Mouse (Mus musculus): ENCODE results near the gene Agfg1. TPM values are rescaled to one million over a fixed set of nuclear protein-coding genes. Genes with fewer than 3 reads are reported as not detected.

Agfg1 gene
- polyA plus RNA-seq, 1 experiment from 2014 or later = 44.6 TPM

DNA sequence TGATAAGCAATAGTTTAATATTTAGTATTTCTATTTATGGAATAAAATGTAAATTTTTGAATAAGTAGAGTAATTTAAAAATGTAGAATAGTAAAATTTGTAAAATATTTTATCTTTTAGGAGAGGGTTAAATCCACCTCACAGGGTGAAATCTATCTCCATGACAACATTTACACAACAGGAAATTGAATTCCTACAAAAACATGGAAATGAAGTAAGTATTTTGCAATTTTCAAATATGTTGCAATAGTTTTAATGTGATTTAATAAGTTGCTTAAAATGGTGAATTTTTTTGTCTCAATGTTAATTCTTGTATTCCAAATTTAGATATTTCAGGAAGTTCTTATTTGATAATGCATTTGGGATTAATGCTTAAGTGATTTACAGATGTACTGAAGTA, 19.0 kb downstream of the Agfg1 start:
- Histone ChIP-seq H3K4me3 (ENCODE audit: control insufficient read depth in 1 of 2, insufficient read depth in 1 of 2, low read depth in 1 of 2, low read length in 2 of 2) (no peak overlapping the region), H3K4me2 (ENCODE audit: low read length) (no peak overlapping the region), H3K36me3 (ENCODE audit: control insufficient read depth, insufficient read depth, low read length) (peaks cover 23% of the 10 kb centered on the region), H3K9me3 (ENCODE audit: control insufficient read depth, low read length) (no peaks in the 10 kb centered on the region), H3K27ac (replicated peaks in 1 of 2; ENCODE audit: control insufficient read depth in 1 of 2, insufficient read depth in 1 of 2, low read depth in 2 of 2, low read length in 2 of 2) (no peak overlapping the region), H3K27me3 (ENCODE audit: control insufficient read depth, insufficient read depth, low read length) (no peaks in the 10 kb centered on the region), H3K9ac (ENCODE audit: low read length) (no peak overlapping the region), H3K4me1 (ENCODE audit: control insufficient read depth in 2 of 2, insufficient read depth in 2 of 2, low read length in 2 of 2) (no peaks in the 10 kb centered on the region)
- no peak for ATAC-seq (ENCODE audit: insufficient number of reproducible peaks, insufficient read depth, low FRiP score, low read depth)

DNA sequence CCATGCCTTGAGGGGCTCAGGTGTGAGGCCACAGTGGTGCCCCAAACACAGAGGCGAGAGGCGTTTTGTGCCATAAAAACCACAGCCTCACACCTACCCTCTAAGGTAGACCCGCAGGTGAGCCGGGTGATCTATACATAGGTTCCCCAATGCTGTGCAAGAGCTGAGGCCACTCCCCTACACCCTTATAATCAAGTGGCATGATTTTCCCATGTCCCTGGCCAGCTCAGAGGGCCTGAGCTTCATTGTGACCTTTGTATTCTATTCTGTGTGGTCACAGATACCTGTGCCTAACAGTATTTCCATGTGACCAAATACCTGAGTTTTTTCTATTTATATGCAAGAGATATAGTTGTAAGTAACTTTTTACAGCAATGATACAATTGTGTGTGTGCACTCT, 21.1 kb downstream of the Agfg1 start:
- Histone ChIP-seq H3K36me3 (ENCODE audit: control insufficient read depth, insufficient read depth, low read length) (peaks cover 23% of the 10 kb centered on the region), H3K27ac (replicated peaks in 1 of 2; ENCODE audit: control insufficient read depth in 1 of 2, insufficient read depth in 1 of 2, low read depth in 2 of 2, low read length in 2 of 2) (no peak overlapping the region), H3K9me3 (ENCODE audit: control insufficient read depth, low read length) (no peaks in the 10 kb centered on the region), H3K4me3 (ENCODE audit: control insufficient read depth in 1 of 2, insufficient read depth in 1 of 2, low read depth in 1 of 2, low read length in 2 of 2) (no peak overlapping the region), H3K4me1 (ENCODE audit: control insufficient read depth in 2 of 2, insufficient read depth in 2 of 2, low read length in 2 of 2) (no peaks in the 10 kb centered on the region), H3K9ac (ENCODE audit: low read length) (no peak overlapping the region), H3K4me2 (ENCODE audit: low read length) (no peak overlapping the region), H3K27me3 (ENCODE audit: control insufficient read depth, insufficient read depth, low read length) (no peaks in the 10 kb centered on the region)
- no peak for ATAC-seq (ENCODE audit: insufficient number of reproducible peaks, insufficient read depth, low FRiP score, low read depth)
- 93% methylated on average over 4 of the region's 4 CpGs for WGBS

DNA sequence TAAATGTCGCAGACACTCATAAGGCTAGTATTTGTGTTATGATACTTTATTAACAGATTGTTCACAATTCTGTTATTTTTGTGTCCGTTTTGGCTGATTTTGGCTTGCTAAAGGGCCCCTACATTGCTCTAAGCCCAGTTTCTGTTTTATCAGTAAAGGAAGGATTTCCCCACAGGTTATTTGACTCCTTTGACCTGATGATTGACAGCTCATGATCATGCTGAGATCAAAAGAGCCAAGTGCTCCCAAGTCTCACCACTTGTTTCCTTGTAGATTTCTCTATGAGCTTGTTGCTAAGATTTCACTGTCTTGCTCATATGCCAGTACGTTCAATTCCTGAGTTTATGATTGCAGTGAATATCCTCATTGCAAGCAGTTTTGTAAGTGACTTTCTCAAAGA, 30.9 kb downstream of the Agfg1 start:
- Histone ChIP-seq H3K4me2 (ENCODE audit: low read length) (no peak overlapping the region), H3K9ac (ENCODE audit: low read length) (no peak overlapping the region), H3K4me1 (ENCODE audit: control insufficient read depth in 2 of 2, insufficient read depth in 2 of 2, low read length in 2 of 2) (peaks cover 0 to 15% of the 10 kb centered on the region in 2 experiments; a peak in 3 of 4 replicates), H3K27me3 (ENCODE audit: control insufficient read depth, insufficient read depth, low read length) (no peaks in the 10 kb centered on the region), H3K36me3 (ENCODE audit: control insufficient read depth, insufficient read depth, low read length) (peaks cover 22% of the 10 kb centered on the region), H3K4me3 (ENCODE audit: control insufficient read depth in 1 of 2, insufficient read depth in 1 of 2, low read depth in 1 of 2, low read length in 2 of 2) (no peak overlapping the region), H3K9me3 (ENCODE audit: control insufficient read depth, low read length) (no peaks in the 10 kb centered on the region), H3K27ac (replicated peaks in 1 of 2; ENCODE audit: control insufficient read depth in 1 of 2, insufficient read depth in 1 of 2, low read depth in 2 of 2, low read length in 2 of 2) (no peak overlapping the region)
- WGBS = 80% methylated on average over 3 of the region's 3 CpGs
- no peak for ATAC-seq (ENCODE audit: insufficient number of reproducible peaks, insufficient read depth, low FRiP score, low read depth)

DNA sequence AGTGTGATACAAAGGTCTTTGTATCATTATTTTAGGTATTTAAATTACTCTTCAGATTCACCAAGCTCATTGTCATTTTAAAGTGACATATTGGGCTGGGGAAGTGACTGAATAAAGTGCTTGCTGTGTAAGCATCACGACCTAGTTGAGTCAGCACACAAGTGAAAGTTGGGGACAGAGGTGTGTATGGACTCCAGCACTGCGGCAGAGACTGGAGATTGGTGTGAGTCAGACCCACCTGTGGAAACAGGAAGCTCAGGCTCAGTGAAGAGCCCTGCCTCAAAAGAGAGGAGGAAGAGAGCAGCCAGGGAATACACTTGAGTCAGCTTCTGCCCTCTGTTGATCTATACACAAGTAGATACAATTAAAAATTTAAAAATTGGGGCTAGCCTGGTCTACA, 39.9 kb downstream of the Agfg1 start:
- H3K36me3 ChIP-seq (ENCODE audit: control insufficient read depth, insufficient read depth, low read length) = peaks cover 71% of the 10 kb centered on the region
- 69% methylated on average over 2 of the region's 2 CpGs for whole genome bisulfite sequencing
- no peak overlapping the region for H3K4me3 ChIP-seq (ENCODE audit: control insufficient read depth in 1 of 2, insufficient read depth in 1 of 2, low read depth in 1 of 2, low read length in 2 of 2)
- no peak overlapping the region for H3K4me2 ChIP-seq (ENCODE audit: low read length)
- H3K27me3 ChIP-seq (ENCODE audit: control insufficient read depth, insufficient read depth, low read length) = no peaks in the 10 kb centered on the region
- no peak overlapping the region for H3K9ac ChIP-seq (ENCODE audit: low read length)
- no peaks in the 10 kb centered on the region for H3K9me3 ChIP-seq (ENCODE audit: control insufficient read depth, low read length)
- no peaks in the 10 kb centered on the region for H3K4me1 ChIP-seq (ENCODE audit: control insufficient read depth in 2 of 2, insufficient read depth in 2 of 2, low read length in 2 of 2)
- no peak for ATAC-seq (ENCODE audit: insufficient number of reproducible peaks, insufficient read depth, low FRiP score, low read depth)
- H3K27ac ChIP-seq (replicated peaks in 1 of 2; ENCODE audit: control insufficient read depth in 1 of 2, insufficient read depth in 1 of 2, low read depth in 2 of 2, low read length in 2 of 2) = no peak overlapping the region

DNA sequence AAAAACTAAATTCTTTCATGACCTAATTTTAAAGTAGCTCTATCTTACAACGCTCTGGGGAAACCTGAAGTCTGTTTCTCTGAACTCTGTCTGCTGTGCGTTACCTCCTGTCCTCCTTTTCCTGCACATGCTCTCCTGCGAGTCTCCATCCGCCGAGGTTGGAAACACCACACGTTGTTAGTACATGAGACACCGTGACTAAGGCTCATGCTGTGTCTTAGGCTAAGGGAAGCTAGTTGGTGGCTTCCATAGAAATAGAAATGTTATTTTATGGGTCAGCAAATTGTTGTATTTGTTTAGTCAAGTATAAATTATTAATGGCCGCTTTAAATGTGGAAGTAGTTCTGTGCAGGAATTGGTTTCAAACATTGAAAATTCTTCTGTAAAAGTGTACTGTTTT, 40.9 kb downstream of the Agfg1 start:
- WGBS = 86% methylated on average over 8 of the region's 8 CpGs
- Histone ChIP-seq H3K9me3 (ENCODE audit: control insufficient read depth, low read length) (no peaks in the 10 kb centered on the region), H3K9ac (ENCODE audit: low read length) (no peak overlapping the region), H3K4me1 (ENCODE audit: control insufficient read depth in 2 of 2, insufficient read depth in 2 of 2, low read length in 2 of 2) (no peaks in the 10 kb centered on the region), H3K27ac (replicated peaks in 1 of 2; ENCODE audit: control insufficient read depth in 1 of 2, insufficient read depth in 1 of 2, low read depth in 2 of 2, low read length in 2 of 2) (no peak overlapping the region), H3K4me3 (ENCODE audit: control insufficient read depth in 1 of 2, insufficient read depth in 1 of 2, low read depth in 1 of 2, low read length in 2 of 2) (no peak overlapping the region), H3K27me3 (ENCODE audit: control insufficient read depth, insufficient read depth, low read length) (no peaks in the 10 kb centered on the region), H3K4me2 (ENCODE audit: low read length) (no peak overlapping the region), H3K36me3 (ENCODE audit: control insufficient read depth, insufficient read depth, low read length) (peaks cover 79% of the 10 kb centered on the region)
- no peak for ATAC-seq (ENCODE audit: insufficient number of reproducible peaks, insufficient read depth, low FRiP score, low read depth)

DNA sequence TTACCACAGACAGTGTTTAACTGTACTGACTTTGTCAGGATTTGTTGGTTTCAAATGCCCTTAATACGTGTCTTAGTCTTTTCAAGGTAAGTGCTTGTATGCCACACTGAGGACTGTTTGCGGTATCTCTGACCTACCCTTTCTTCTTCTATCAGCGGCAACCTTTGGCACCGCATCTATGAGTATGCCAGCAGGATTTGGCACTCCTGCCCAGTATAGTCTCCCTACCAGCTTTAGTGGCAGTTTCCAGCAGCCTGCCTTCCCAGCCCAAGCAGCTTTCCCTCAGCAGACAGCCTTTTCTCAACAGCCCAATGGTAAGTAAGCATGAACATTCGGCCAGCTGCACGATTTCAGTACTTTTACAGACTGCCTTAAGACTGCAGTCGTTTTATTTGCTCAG, 54.0 kb downstream of the Agfg1 start:
- ATAC-seq (ENCODE audit: insufficient number of reproducible peaks, insufficient read depth, low FRiP score, low read depth) = no peak

DNA sequence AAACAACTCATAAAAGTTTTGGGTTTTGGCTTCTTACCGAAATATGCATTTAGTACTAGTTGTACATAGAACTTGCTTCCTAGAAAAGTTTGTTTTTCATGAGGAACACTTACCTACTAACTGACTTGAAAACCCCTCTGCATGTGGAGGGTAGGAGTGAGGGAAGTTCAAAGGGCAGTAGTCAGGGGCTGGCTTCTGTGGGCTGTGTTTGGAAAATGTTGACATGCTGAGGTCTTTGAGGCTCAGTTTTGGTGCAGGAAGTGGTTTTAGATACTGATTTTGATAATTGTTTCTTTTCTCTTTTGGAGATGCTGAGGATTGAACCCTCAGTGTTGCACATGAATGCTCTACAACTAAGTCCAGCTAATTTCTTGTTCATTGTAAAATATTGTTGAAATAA, 61.3 kb downstream of the Agfg1 start:
- H3K4me3 ChIP-seq (ENCODE audit: control insufficient read depth in 1 of 2, insufficient read depth in 1 of 2, low read depth in 1 of 2, low read length in 2 of 2) = no peak overlapping the region
- H3K4me1 ChIP-seq (ENCODE audit: control insufficient read depth in 2 of 2, insufficient read depth in 2 of 2, low read length in 2 of 2) = 0 out of 4 replicates have a peak, but pooled peaks cover 0 to 2% of the 10 kb centered on the region in 2 experiments
- no peaks in the 10 kb centered on the region for H3K27me3 ChIP-seq (ENCODE audit: control insufficient read depth, insufficient read depth, low read length)
- WGBS = 98% methylated on average over 1 of the region's 1 CpGs
- no peak overlapping the region for H3K27ac ChIP-seq (replicated peaks in 1 of 2; ENCODE audit: control insufficient read depth in 1 of 2, insufficient read depth in 1 of 2, low read depth in 2 of 2, low read length in 2 of 2)
- no peak overlapping the region for H3K4me2 ChIP-seq (ENCODE audit: low read length)
- ATAC-seq (ENCODE audit: insufficient number of reproducible peaks, insufficient read depth, low FRiP score, low read depth) = no peak
- no peak overlapping the region for H3K9ac ChIP-seq (ENCODE audit: low read length)
- H3K9me3 ChIP-seq (ENCODE audit: control insufficient read depth, low read length) = no peaks in the 10 kb centered on the region
- H3K36me3 ChIP-seq (ENCODE audit: control insufficient read depth, insufficient read depth, low read length) = peaks cover 60% of the 10 kb centered on the region

More for the DNA sequence above, 54.0 kb downstream of the Agfg1 start:
- no peak overlapping the region for H3K9ac ChIP-seq (ENCODE audit: low read length)
- no peak overlapping the region for H3K27ac ChIP-seq (replicated peaks in 1 of 2; ENCODE audit: control insufficient read depth in 1 of 2, insufficient read depth in 1 of 2, low read depth in 2 of 2, low read length in 2 of 2)
- no peaks in the 10 kb centered on the region for H3K9me3 ChIP-seq (ENCODE audit: control insufficient read depth, low read length)
- no peaks in the 10 kb centered on the region for H3K27me3 ChIP-seq (ENCODE audit: control insufficient read depth, insufficient read depth, low read length)
- 94% methylated on average over 7 of the region's 7 CpGs for WGBS
- H3K36me3 ChIP-seq (ENCODE audit: control insufficient read depth, insufficient read depth, low read length) = peaks cover 79% of the 10 kb centered on the region
- H3K4me3 ChIP-seq (ENCODE audit: control insufficient read depth in 1 of 2, insufficient read depth in 1 of 2, low read depth in 1 of 2, low read length in 2 of 2) = no peak overlapping the region
- no peak overlapping the region for H3K4me2 ChIP-seq (ENCODE audit: low read length)
- H3K4me1 ChIP-seq (ENCODE audit: control insufficient read depth in 2 of 2, insufficient read depth in 2 of 2, low read length in 2 of 2) = no peaks in the 10 kb centered on the region

DNA sequence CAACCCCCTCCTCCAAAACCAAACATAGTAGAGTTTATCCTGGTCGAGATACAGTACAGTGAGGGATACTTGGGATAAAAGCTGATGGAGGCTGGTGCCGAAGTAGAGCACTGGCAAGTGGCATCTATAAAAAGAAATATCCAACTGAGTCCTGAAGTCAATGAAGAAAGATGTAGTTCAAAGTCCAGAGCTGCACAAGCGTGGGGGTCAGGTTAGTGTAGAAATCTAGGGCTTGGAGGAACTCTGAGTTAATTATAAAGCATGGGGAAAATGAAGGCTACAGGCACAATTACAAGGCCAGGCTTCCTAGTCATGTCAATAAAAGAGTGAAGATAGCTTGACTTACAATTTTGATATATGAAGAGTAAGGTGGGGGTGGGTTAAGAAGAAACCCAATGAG, 61.9 kb downstream of the Agfg1 start:
- H3K9ac ChIP-seq (ENCODE audit: low read length) = no peak overlapping the region
- H3K9me3 ChIP-seq (ENCODE audit: control insufficient read depth, low read length) = no peaks in the 10 kb centered on the region
- no peak overlapping the region for H3K4me2 ChIP-seq (ENCODE audit: low read length)
- H3K4me1 ChIP-seq (ENCODE audit: control insufficient read depth in 2 of 2, insufficient read depth in 2 of 2, low read length in 2 of 2) = 0 out of 4 replicates have a peak, but pooled peaks cover 2 to 3% of the 10 kb centered on the region in 2 experiments
- peaks cover 57% of the 10 kb centered on the region for H3K36me3 ChIP-seq (ENCODE audit: control insufficient read depth, insufficient read depth, low read length)
- no peak for ATAC-seq (ENCODE audit: insufficient number of reproducible peaks, insufficient read depth, low FRiP score, low read depth)
- H3K4me3 ChIP-seq (ENCODE audit: control insufficient read depth in 1 of 2, insufficient read depth in 1 of 2, low read depth in 1 of 2, low read length in 2 of 2) = no peak overlapping the region
- no peak overlapping the region for H3K27ac ChIP-seq (replicated peaks in 1 of 2; ENCODE audit: control insufficient read depth in 1 of 2, insufficient read depth in 1 of 2, low read depth in 2 of 2, low read length in 2 of 2)
- 84% methylated on average over 3 of the region's 3 CpGs for WGBS
- H3K27me3 ChIP-seq (ENCODE audit: control insufficient read depth, insufficient read depth, low read length) = no peaks in the 10 kb centered on the region

All from heart, embryonic 14.5 days (tissue).